In the genomic region with DNA sequence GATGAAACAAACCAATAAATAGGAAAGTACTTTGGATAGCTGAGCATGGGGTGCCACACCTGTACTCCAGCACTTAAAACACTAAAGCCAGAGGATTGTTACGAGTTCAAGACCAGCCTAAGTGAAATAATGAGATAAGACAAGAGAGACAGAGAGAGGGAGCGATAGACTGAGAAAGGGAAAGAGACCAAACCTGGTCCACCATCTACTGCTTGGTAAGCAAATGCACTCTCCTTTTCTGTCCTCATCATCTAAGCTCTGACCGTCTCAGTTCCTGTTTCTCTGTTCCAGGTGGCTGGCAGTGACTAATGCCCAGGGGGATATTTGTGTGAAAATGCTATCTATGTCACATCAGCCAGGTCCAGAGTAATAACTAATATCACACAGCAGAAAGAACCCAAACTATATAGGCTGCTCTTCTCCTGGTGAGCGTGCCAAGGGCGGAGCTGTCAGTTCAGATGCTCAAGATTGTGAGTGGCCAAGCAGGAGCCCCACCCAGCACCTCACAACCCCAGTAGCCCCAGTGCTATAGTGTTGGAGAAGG, we compare ENCODE assay signal across 15 mouse cellular contexts. TPM values are rescaled to one million over a fixed set of nuclear protein-coding genes. Genes with fewer than 3 reads are reported as not detected.
A peak's percentile ranks its signal among the peaks of the same experiment; 100 is the strongest.
DNase-seq lines count a peak whose midpoint lies in the region; ATAC-seq and TF ChIP-seq lines count a peak whose summit lies in the region.
"Had no signal": no experiment of that assay in that cellular context is flagged by ENCODE, and none has a peak within 500 bp of the region (broad histone marks: within the 10 kb centered on the region; RNA-seq: fewer than 3 reads in every experiment).

No protein-coding gene starts in this region.

- H3K4me2 ChIP-seq in intestine, embryonic 16.5 days (ENCODE audit: low read depth, low read length), result no peak overlapping the region
- H3K4me2 ChIP-seq: midbrain, embryonic 15.5 days had no signal

- no peak for DNase-seq in heart, embryonic 10.5 days (ENCODE audit: low spot score)
- DNase-seq in heart, adult 8-10 months (ENCODE audit: low spot score), result no peak
- DNase-seq in spleen, adult 18-20 months, result peak; percentile 50 to 59
- no peak for DNase-seq in ovary, postnatal 14 days (ENCODE audit: low spot score)
- no peak for DNase-seq in T-cell, adult 2 months (ENCODE audit: low spot score)
- no peak for DNase-seq in kidney, adult 18-20 months
- DNase-seq: cerebellum, adult 9-10 months; lung, postnatal 10 days; thymus, postnatal 4 days had no signal

- TF ChIP-seq POLR2A in bone marrow, adult 2 months (IDR thresholded peaks at IDR 0.05; ENCODE audit: borderline replicate concordance, control insufficient read depth, low read depth, low read length), result no peak

- 86% methylated on average over 5 of the region's 5 CpGs for WGBS in heart, embryonic 10.5 days
- 54% methylated on average over 5 of the region's 5 CpGs for WGBS in bone marrow, adult 2 months
- 81% methylated on average over 5 of the region's 5 CpGs for WGBS in intestine, embryonic 16.5 days

- peak overlapping the region; percentile 86 for H3K27ac ChIP-seq in heart, embryonic 10.5 days
- peak overlapping the region; percentile 94 for H3K27ac ChIP-seq in bone marrow, adult 2 months (ENCODE audit: control insufficient read depth, insufficient read depth, low read depth, low read length, poor library complexity)
- peak overlapping the region; percentile 86; the same call in 1 of the 2 replicates for H3K27ac ChIP-seq in intestine, embryonic 16.5 days (ENCODE audit: low read length)
- H3K27ac ChIP-seq: hindbrain, postnatal 0 days; limb, embryonic 10.5 days; midbrain, embryonic 15.5 days had no signal

- ATAC-seq in intestine, embryonic 16.5 days, result no peak
- ATAC-seq: CD4-positive, CD25-positive, alpha-beta regulatory T cell, adult 4 months; hindbrain, postnatal 0 days; midbrain, embryonic 15.5 days had no signal

- no peak overlapping the region for H3K4me3 ChIP-seq in heart, embryonic 10.5 days
- H3K4me3 ChIP-seq in bone marrow, adult 2 months (replicated peaks; ENCODE audit: control insufficient read depth, low read depth, low read length), result no peak overlapping the region
- H3K4me3 ChIP-seq in intestine, embryonic 16.5 days (ENCODE audit: low read length), result no peak overlapping the region
- H3K4me3 ChIP-seq: limb, embryonic 10.5 days; midbrain, embryonic 15.5 days had no signal

- TF ChIP-seq CTCF in bone marrow, adult 2 months (IDR thresholded peaks at IDR 0.05; ENCODE audit: control insufficient read depth, insufficient read depth, low read length), result no peak; the same call in 1 of the 2 replicates

- no peaks in the 10 kb centered on the region for H3K9me3 ChIP-seq in heart, embryonic 10.5 days
- H3K9me3 ChIP-seq in intestine, embryonic 16.5 days (ENCODE audit: control insufficient read depth, low read length), result no peaks in the 10 kb centered on the region
- H3K9me3 ChIP-seq: limb, embryonic 10.5 days; midbrain, embryonic 15.5 days had no signal

- H3K27me3 ChIP-seq in heart, embryonic 10.5 days (ENCODE audit: insufficient read depth, poor library complexity, severe bottlenecking), result no peaks in the 10 kb centered on the region
- no peaks in the 10 kb centered on the region for H3K27me3 ChIP-seq in intestine, embryonic 16.5 days (replicated peaks; ENCODE audit: control insufficient read depth, insufficient read depth, low read length)
- H3K27me3 ChIP-seq: midbrain, embryonic 15.5 days had no signal

- no peak overlapping the region for H3K9ac ChIP-seq in intestine, embryonic 16.5 days (ENCODE audit: low read depth, low read length)
- H3K9ac ChIP-seq: midbrain, embryonic 15.5 days had no signal

- H3K36me3 ChIP-seq in heart, embryonic 10.5 days, result peaks cover 72% of the 10 kb centered on the region
- peaks cover 6% of the 10 kb centered on the region; the same call in 1 of the 2 replicates for H3K36me3 ChIP-seq in intestine, embryonic 16.5 days (ENCODE audit: control insufficient read depth, insufficient read depth, low read length)

- peaks cover 46% of the 10 kb centered on the region for H3K4me1 ChIP-seq in heart, embryonic 10.5 days
- peaks cover 4% of the 10 kb centered on the region for H3K4me1 ChIP-seq in bone marrow, adult 2 months (ENCODE audit: control insufficient read depth, insufficient read depth, low read length)
- peaks cover 19% of the 10 kb centered on the region for H3K4me1 ChIP-seq in intestine, embryonic 16.5 days (ENCODE audit: control insufficient read depth, insufficient read depth, low read length)

RNA-seq across cellular contexts. Expression of a gene that starts 37.6 kb away (rescaled TPM):
- polyA plus RNA-seq in heart, embryonic 10.5 days (2016; fragmentation: Nextera tagmentation; extraction: Ambion mirVana), result 7.9 and 11.5 TPM in 2 replicates
- total RNA-seq in heart, adult 8-10 months (2022), result 10 to 100 TPM; 19.2 to 20.8 (median 19.9) TPM
- 6.6 and 17.9 TPM in 2 replicates for polyA plus RNA-seq in bone marrow, adult 2 months (2011; ENCODE audit: insufficient read depth, insufficient read length, low replicate concordance, missing spikeins)
- 5.2 and 5.3 TPM in 2 replicates for polyA plus RNA-seq in intestine, embryonic 16.5 days (2015; fragmentation: Nextera tagmentation; extraction: Ambion mirVana)

RNA-seq across cellular contexts. Expression of a gene that starts 47.9 kb away (rescaled TPM):
- polyA plus RNA-seq in heart, embryonic 10.5 days (2016; fragmentation: Nextera tagmentation; extraction: Ambion mirVana), result 44.9 and 46.1 TPM in 2 replicates
- total RNA-seq in heart, adult 8-10 months (2022), result 10 to 100 TPM; 20.8 to 24.3 (median 21.7) TPM
- 51.2 and 59.4 TPM in 2 replicates for polyA plus RNA-seq in bone marrow, adult 2 months (2011; ENCODE audit: insufficient read depth, insufficient read length, low replicate concordance, missing spikeins)
- polyA plus RNA-seq in intestine, embryonic 16.5 days (2015; fragmentation: Nextera tagmentation; extraction: Ambion mirVana), result 48.0 and 53.7 TPM in 2 replicates

RNA-seq across cellular contexts. Expression of a gene that starts 52.7 kb away (rescaled TPM):
- polyA plus RNA-seq in heart, embryonic 10.5 days (2016; fragmentation: Nextera tagmentation; extraction: Ambion mirVana), result 30.7 and 32.8 TPM in 2 replicates
- total RNA-seq in heart, adult 8-10 months (2022), result 10 to 100 TPM; 19.5 to 30.7 (median 22.6) TPM
- polyA plus RNA-seq in bone marrow, adult 2 months (2011; ENCODE audit: insufficient read depth, insufficient read length, low replicate concordance, missing spikeins), result 33.1 and 66.0 TPM in 2 replicates
- polyA plus RNA-seq in intestine, embryonic 16.5 days (2015; fragmentation: Nextera tagmentation; extraction: Ambion mirVana), result 19.1 and 24.1 TPM in 2 replicates

Comparison
In these comparisons a context has a peak if more than half of its experiments do, and no peak if none do; other contexts are left out.
1. DNase-seq: peak in spleen, adult 18-20 months (2 of 2); none in heart, embryonic 10.5 days (single experiment), heart, adult 8-10 months (single experiment), ovary, postnatal 14 days (single experiment), T-cell, adult 2 months (single experiment) and kidney, adult 18-20 months (single experiment).
2. Peak in every context shown above with its lines, with median percentiles within 50 percentile points of each other: H3K27ac ChIP-seq.